Mouse (Mus musculus) G1E (cell line): ENCODE results near the gene Abtb1.

Experiments
- CTCF ChIP-seq: IDR thresholded peaks from 2 replicates; pipeline ENCODE4 v1.5.1; 2012; ENCODE audit warnings: low read depth, low read length, inconsistent platforms, mixed read lengths
- GATA1 ChIP-seq: IDR thresholded peaks from 2 replicates; pipeline ENCODE4 v1.6.1; 2012; ENCODE audit warnings: borderline replicate concordance, low read length, inconsistent platforms, mixed read lengths
- GATA2 ChIP-seq: IDR thresholded peaks from 2 replicates; pipeline ENCODE4 v1.6.1; 2012; ENCODE audit warnings: low read depth, low read length, inconsistent platforms, borderline replicate concordance
- POLR2AphosphoS5 ChIP-seq: IDR thresholded peaks from 2 replicates; pipeline ENCODE4 v1.6.1; 2012; ENCODE audit warnings: low read depth, low read length, inconsistent platforms; ENCODE audit not compliant: insufficient replicate concordance
- TAL1 ChIP-seq: conservative IDR thresholded peaks from 2 replicates; pipeline ENCODE4 v1.6.1; 2012; ENCODE audit warnings: low read depth, low read length, inconsistent platforms, mixed read lengths

DNA sequence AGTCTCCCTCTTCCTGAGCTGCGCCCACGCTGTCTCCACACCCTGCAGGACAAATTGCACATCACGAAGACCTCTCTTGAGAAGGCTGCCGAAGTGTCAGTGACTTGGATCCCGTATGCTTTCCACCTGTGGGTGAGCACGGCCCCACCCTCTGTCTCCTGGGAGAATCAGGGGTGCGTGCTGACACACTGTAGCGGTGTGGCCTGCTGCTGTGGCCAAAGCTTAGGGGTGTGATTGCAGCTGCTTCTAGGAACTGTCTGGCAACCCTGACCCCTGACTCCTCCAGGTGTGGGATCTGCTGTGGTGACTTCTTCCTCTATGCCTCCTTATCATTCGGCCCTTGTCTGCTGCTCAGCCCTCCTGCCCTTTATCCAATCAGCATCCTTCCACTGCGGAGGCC, 28.0 kb downstream of the Abtb1 start:
- TF ChIP-seq CTCF (no peak), POLR2AphosphoS5 (no peak), GATA1 (no peak), TAL1 (no peak), GATA2 (no peak)
